Mouse (Mus musculus) liver, embryonic 14.5 days (tissue): ENCODE data around the gene Atp11a.

ENCODE experiments used
- CTCF ChIP-seq: IDR thresholded peaks from 2 replicates; pipeline ENCODE4 v1.5.1; 2016; ENCODE audit warnings: antibody characterized with exemption, low read depth, control low read depth
- EP300 ChIP-seq: IDR thresholded peaks from 2 replicates; pipeline ENCODE4 v1.6.1; 2016; ENCODE audit warnings: antibody characterized with exemption, low read depth

DNA sequence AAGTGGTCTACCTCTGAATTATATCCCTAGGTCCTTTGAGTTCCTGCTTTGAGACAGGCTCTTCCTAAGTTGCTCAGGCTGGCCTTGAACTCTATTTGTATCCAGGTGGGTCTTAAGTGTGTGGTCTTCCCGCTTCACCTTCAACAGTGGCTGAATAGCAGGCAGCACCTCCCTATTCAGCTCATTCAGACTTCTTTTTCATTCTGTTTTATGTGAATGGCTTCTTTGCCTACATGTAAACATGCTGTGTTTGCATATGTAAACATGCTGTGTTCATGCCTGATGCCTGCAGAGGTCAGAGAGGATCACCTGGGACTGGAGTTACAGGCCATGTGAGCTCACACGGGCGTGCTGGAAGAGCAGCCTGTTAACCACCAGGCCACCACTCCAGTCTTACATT lies 3.1 kb downstream of the Atp11a start:
- no peak for TF ChIP-seq CTCF
- TF ChIP-seq EP300 = no peak
